Mouse (Mus musculus) megakaryocyte, embryonic 14.5 days (primary cell): ENCODE measurements around the gene Hormad2.

ENCODE experiments used
- FLI1 ChIP-seq: IDR thresholded peaks from 2 replicates; pipeline ENCODE4 v1.6.1; 2012; ENCODE audit warnings: low read length, inconsistent platforms, mixed read lengths
- GATA1 ChIP-seq: IDR thresholded peaks from 3 replicates; pipeline ENCODE4 v1.6.1; 2012; ENCODE audit warnings: mixed read lengths, low read length, inconsistent platforms, borderline replicate concordance

- TF ChIP-seq GATA1 = no peak
- TF ChIP-seq FLI1 = no peak
These were observed 4.3 kb downstream of the Hormad2 start for GRCm38 (mm10) chr11:4436631-4437030.
